Mouse (Mus musculus) lung, adult 2 months (tissue): ENCODE results near the gene Asb16. TPM values are rescaled to one million over a fixed set of nuclear protein-coding genes. Genes with fewer than 3 reads are reported as not detected.

ENCODE experiments used
- DNase-seq: peaks from one replicate; pipeline ENCODE4 v3.0.0; 2022
- H3K4me1 ChIP-seq: fragments of 200-500 bp; 2 replicates; pipeline ENCODE4 v1.6.1; 2011; ENCODE audit warnings: low read length; ENCODE audit not compliant: control insufficient read depth, insufficient read depth
- H3K4me3 ChIP-seq: fragments of 200-500 bp; replicated peaks from 2 replicates; pipeline ENCODE3; 2011; ENCODE audit warnings: low read depth, mild to moderate bottlenecking, control low read depth, low read length; ENCODE audit errors: extremely low read depth
- CTCF ChIP-seq: fragments of 200-500 bp; IDR thresholded peaks from 2 replicates; pipeline ENCODE4 v1.5.1; 2011; ENCODE audit warnings: mild to moderate bottlenecking, low read length, control low read depth; ENCODE audit not compliant: insufficient read depth
- POLR2A ChIP-seq: fragments of 200-500 bp; IDR thresholded peaks from 2 replicates; pipeline ENCODE4 v1.6.1; 2011; ENCODE audit warnings: low read depth, mild to moderate bottlenecking, control low read depth, low read length, borderline replicate concordance; ENCODE audit errors: extremely low read depth
- WGBS: fragments of 180-500 bp; shearing (Covaris S2); methylation state at CpG from one replicate; pipeline ENCODE4 v1.1.7; 2018; 5-methylcytosine and 5-hydroxymethylcytosine counted together
- polyA plus RNA-seq: library from polyadenylated mRNA; depleted of rRNA; stranded (reverse); fragments of >200 nt; gene quantifications from 2 replicates; pipeline ENCODE4 v1.2.3, GENCODE M21; 2012

The Asb16 gene
- polyA plus RNA-seq, 1 experiment = 1.8 TPM

DNA sequence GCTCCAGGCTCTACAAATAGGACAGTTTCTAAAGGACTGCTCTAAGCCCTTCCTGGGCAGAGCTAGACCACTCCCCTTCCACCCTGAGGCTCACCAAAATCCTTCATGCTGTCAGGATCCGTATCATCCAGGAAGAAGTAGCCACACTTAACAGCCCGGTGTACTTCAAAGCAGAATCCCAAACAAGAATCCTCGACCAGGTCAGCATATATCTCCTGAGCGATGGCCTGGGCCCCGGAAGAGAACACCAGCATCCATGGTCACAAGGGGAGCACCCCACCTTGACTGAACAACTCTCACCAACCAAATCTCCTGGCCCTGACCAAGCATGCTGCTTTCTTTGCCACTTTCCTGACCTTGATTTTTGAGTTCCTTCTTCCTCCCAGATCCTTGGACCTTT, 25.9 kb downstream of the Asb16 start:
- WGBS = 57% methylated on average over 5 of the region's 5 CpGs
- H3K4me1 ChIP-seq = peaks cover 7% of the 10 kb centered on the region
- DNase-seq = no peak
- H3K4me3 ChIP-seq = no peak overlapping the region
- TF ChIP-seq CTCF = no peak
- TF ChIP-seq POLR2A = no peak

DNA sequence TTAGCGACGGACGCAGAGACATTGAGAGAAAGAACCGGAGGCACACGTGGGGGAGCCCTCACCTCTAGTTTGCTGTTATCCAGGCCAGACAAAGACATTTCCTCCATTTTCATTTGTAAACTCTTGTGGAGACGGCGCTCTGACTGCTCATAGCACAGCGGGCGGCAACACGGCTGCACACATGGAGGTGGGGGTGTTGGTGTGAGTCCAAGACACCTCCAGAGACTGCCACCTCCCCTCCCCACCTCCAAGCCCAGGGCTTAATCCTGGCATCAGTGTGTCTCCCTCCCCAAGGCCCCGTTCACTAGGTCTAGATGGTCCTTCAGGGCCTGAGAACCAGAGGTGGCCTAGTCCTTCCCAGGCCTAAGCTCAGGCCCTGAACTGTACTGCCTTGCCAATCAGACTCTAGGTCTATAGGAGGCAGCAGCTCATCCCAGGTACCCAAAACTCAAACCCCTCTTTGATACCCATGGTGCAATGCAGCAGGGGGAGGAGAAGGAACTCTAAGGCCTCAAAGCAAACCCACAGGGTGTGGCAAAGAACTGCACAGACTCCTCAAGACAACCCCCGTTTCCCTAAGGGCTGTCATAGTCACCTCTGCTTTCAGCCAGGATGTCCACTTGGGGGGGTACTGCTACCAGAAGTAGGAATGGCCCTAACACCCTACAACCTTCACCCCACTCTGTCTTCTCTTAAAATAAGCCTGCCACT, 26.5 kb downstream of the Asb16 start:
- no peak for DNase-seq
- H3K4me3 ChIP-seq = peak overlapping the region; percentile 49
- H3K4me1 ChIP-seq = peaks cover 7% of the 10 kb centered on the region
- TF ChIP-seq POLR2A = no peak
- TF ChIP-seq CTCF = no peak
- WGBS = 46% methylated on average over 12 of the region's 12 CpGs

- peak; percentile 57 for DNase-seq
- TF ChIP-seq CTCF (no peak), POLR2A (no peak)
- H3K4me3 ChIP-seq = peak overlapping the region; percentile 65
- under 1% methylated on average over 56 of the region's 73 CpGs for WGBS
- peaks cover 7% of the 10 kb centered on the region for H3K4me1 ChIP-seq
These were observed 27.3 kb downstream of the Asb16 start for GRCm38 (mm10) chr11:102295598-102296471.

DNA sequence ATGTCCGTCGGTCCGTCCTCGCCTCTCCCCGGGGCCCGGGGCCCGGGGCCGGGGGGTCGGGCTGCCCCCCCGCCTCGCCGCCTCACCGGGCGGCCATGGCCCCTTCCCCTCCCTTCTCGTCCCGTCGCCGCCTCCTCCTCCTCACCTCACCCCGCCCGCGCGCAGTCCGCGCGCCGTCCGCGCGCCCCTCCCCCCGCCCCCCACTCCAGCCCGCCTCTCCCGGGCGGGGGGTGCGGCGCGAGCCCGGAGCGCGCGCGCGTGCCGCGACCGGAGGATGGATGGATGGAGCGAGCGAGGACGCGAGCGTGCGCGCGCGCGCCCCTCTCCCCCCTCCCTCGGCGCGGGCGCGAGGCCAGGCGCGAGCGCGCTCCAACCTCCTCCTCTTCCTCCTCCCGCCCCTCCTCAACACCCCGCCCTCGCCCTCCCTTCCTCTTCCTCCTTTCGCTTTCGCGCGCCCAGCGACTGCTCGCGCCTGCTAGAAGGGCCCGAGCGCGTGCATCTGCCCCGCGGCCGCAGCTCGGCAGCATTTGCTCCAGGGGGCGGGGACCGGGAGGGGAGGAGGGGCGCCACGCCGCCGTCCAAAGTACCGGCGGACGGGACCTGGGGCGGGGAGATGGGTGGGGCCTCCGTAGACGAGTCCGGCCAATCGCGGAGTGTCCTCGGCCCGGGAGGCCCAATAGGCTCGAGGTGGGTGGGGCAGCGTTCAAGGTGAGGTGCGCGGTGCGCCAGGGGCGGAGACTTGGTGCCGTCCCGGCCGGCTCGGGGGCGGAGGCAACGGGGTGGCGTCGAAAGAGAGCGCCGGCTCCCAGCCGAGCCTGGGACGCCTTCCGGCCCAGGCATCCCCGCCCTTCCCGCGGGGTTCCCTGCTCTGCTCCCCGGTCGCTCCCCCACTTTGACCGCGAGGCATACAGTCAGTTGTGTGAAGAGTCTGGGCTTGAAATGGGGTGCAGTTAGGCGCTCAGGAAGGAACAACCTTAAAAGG, 28.2 kb downstream of the Asb16 start, which contains the start of gene Atxn7l3:
Atxn7l3 (minus strand) TSS at position 141 of the 982 bp plus-strand sequence.
- DNase-seq = peak; percentile 96
- peak; percentile 94 for TF ChIP-seq POLR2A
- TF ChIP-seq CTCF = no peak
- 1% methylated on average over 83 of the region's 125 CpGs for WGBS
- peaks cover 7% of the 10 kb centered on the region for H3K4me1 ChIP-seq
- peak within 1 kb of the TSS; percentile 71 for H3K4me3 ChIP-seq

DNA sequence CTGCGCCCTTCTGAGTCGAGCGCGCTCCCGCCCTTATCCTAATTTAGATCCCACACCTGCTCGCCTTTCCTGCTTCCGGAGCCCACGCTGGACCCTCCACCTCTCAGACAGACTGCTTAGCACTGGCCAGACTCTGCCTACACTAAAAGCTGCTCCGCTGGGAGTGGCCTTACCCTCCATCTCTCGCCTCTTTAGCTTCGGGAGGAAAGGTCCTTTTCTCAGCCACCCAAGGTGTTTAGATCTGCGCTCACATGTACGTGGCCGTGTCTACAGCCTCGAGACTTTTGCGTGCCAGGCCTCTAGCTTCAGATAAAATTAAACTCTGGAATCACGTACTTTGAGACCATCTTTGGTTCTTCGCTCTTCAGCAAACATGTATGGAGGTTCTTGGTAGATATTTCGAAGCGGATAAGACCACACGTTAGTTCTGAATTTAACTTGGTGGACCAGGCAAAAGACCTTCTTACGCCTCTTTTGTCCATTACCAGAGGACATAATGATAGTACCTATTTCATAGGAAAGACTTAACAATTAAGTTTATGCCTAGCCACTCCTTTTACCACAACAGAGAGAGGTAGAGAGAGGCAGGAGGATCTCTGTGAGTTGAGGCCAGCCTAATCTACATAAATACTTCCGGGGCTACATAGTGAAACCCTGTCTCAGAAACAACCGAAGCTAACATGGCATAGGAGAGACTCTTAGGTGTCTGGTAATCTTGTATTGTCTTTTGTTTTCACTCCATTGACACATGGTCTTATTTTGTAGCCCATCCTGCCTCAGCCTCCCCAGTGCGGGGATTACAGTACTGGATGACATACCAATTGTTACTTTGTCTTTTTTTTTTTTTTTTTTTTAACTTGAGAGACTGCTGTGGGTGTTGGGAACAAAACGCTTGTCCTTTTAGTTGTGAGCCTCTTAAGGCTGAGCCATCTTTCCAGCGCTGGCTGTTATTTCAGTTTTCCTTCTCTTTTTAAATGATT, 29.3 kb downstream of the Asb16 start:
- H3K4me3 ChIP-seq = peak overlapping the region; percentile 71
- WGBS = 19% methylated on average over 27 of the region's 27 CpGs
- DNase-seq = no peak
- TF ChIP-seq POLR2A = no peak
- no peak for TF ChIP-seq CTCF
- peaks cover 7% of the 10 kb centered on the region for H3K4me1 ChIP-seq

DNA sequence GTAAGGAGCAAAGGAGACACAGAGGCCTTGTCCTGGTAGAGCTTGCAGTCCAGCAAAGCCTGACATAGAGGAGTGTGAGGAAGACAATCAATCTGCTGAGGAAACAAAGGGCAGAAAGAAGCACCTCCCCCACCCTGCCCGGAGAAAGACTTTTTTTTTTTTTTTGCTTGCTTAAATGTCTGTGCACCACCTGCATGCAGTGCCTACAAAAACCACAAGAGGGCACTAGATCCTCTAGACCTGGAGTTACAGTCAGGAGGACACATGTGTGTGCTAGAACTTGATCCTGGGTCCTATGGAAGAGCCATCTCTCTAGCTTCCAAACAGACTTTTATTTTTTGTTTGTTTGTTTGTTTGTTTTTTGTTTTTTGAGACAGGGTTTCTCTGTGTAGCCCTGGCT, 31.3 kb downstream of the Asb16 start:
- no peak for DNase-seq
- peaks cover 7% of the 10 kb centered on the region for H3K4me1 ChIP-seq
- TF ChIP-seq CTCF (0 out of 2 replicates have a peak, but pooled peaks have one; percentile 32), POLR2A (no peak)

GRCm38 (mm10) chr11:102304141-102304540, 35.6 kb downstream of the Asb16 start:
- 0 out of 2 replicates have a peak, but pooled peaks cover 2% of the 10 kb centered on the region for H3K4me1 ChIP-seq
- TF ChIP-seq CTCF (no peak), POLR2A (no peak)
- no peak overlapping the region for H3K4me3 ChIP-seq
- WGBS = 39% methylated on average over 2 of the region's 2 CpGs
- DNase-seq = no peak

More for the DNA sequence above, 31.3 kb downstream of the Asb16 start:
- 4% methylated on average over 1 of the region's 1 CpGs for WGBS
- H3K4me3 ChIP-seq = no peak overlapping the region

- no peak for DNase-seq
These were observed 36.8 kb downstream of the Asb16 start for GRCm38 (mm10) chr11:102305359-102305758.

More at GRCm38 (mm10) chr11:102305359-102305758, 36.8 kb downstream of the Asb16 start:
- H3K4me3 ChIP-seq = no peak overlapping the region
- peaks cover 11% of the 10 kb centered on the region for H3K4me1 ChIP-seq
- TF ChIP-seq POLR2A (no peak), CTCF (no peak)
- WGBS = 41% methylated on average over 3 of the region's 3 CpGs
